Mouse (Mus musculus) inflammation-experienced regulatory T-cells, adult 6 months (primary cell): ENCODE results near the gene Lbhd2. TPM values are rescaled to one million over a fixed set of nuclear protein-coding genes. Genes with fewer than 3 reads are reported as not detected.

Source experiments
- ATAC-seq: one replicate; pipeline ENCODE4 v1.8.0; 2017
- polyA plus RNA-seq, 3 experiments: library from polyadenylated mRNA; unstranded; fragments of 100-300 nt; shearing (Covaris generic); gene quantifications; one replicate each; pipeline ENCODE4 v1.2.1; 2017

Gene Lbhd2
- polyA plus RNA-seq, 3 experiments from 2014 or later: 3.5 TPM; not detected in 2

DNA sequence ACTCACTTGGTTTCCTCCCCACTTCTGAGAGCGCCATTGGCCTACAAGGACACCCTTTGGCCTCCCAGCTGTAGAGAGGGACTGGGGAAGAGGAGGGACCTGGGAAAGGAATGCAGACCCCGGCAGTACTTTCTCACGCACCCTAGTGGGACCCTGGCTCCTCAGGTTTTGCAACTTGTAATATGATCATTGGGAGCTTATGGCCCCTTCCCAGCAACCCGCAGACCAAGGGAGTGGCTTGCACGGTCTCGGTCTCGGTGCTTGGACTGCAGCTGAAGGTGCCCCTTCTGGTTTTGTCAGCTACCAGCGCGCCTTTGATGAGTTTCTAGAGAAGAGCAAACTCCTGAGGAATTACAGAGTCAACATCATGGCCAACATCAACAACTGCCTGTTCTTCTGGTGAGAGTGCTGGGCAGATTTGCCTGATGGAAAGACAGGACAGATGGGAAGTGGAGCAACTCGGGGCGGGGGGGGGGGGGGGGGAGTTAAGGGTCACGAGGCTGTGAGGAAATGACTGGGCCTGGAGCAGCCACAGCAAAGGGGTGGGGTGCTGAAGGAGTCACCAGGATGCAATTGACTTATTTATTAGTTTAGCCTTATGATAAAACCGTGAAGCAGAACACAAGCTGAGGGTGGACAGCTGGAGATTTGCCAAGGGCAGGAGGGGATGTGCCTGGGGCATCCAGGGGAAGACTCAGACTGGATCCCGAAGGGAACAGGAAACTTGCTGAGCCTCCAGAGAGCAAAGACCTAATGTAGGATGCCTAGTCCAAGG is 42.5 kb downstream of the Lbhd2 start:
- no peak for ATAC-seq

DNA sequence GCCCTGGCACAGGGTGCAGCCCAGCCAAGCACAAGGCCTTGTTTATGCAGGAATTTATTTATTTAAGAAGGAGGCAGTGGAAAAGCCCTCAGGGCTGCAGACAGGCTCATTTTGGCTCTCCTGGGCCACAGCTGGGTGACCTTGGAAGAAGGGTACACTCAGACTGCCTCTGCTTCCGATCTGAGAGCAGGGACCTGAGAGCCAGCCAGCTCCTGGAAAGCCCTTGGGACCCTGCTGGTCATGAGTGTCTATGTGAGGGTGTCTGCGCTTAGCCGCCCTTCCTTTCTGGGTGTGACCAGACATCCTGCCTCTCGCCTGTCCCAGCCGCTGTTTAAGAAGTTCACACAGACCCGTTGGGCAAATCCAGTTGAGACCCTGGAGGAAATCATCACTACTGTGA is 43.8 kb downstream of the Lbhd2 start:
- ATAC-seq: no peak

DNA sequence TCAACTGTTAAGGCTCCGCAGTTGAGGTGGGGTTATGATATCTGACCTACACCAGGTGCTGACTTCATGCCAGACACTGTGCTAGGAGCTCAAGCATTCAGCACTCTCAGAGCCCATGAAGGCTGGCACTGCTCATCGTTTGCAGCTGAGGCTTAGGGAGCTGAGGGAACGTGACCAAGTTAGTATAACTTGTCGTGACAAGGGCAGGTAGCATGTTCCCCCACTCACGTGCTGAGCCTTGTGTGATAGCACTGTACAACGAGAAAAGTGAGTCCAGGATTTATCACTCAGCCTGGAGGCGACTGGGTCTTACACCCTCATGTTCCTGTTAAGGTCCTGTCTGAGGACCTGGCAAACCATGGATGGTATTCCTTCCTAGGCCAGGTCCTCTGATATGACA is 45.0 kb downstream of the Lbhd2 start:
- ATAC-seq: no peak

DNA sequence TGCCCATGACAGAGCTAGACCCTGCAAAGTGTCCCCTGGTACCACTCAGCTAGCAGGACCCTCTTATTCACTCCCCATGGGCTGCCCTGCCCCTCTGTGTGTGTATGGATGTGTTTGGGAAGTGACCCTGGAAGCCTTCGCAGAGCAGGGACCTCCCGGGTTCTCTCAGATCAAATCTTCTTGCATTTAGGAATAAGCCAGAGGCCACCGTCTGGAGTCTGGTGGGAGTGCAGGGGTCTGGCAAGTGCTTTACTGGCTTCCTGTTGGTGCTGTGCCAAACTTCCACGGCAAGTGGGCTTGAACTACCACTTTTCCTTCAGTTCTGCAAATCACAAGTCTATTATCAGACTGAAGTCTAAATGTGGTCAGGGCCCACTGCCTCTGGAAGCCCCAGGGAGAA is 47.4 kb downstream of the Lbhd2 start:
- no peak for ATAC-seq

DNA sequence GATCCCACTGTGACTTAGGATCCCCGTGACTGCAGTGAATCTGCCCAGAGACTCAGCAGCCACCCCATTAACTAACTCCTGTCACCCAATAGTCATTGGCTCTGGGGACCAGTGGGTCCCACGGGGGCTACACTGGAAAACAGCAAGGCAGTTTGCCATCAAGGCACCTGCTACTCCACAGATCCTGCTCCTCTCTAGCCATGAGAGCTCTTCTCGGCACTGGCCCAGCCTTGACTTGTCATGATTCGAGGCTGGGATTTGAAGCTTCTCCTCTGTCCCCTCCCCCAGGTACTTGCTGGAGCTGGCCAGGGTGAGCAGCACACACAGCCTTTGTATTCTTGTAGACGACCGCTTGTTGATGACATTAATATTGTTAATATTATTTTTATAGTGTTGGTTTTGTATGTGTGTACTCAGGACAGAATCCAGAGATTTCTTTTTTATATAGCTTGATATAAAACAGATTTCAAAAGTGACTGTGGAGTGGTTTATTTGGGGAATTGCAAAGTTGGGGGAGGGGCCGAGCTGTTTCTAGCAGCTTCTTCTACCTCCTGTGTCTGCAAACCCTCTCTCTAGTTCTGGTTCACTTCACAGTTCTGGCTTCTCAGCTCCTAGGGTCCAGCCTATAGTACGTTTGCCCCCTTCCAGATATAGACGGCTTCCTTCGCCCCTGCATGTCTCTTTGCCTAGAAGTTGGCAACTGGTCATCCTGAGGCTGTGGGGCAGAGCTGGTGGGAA is 48.1 kb downstream of the Lbhd2 start:
- no peak for ATAC-seq

DNA sequence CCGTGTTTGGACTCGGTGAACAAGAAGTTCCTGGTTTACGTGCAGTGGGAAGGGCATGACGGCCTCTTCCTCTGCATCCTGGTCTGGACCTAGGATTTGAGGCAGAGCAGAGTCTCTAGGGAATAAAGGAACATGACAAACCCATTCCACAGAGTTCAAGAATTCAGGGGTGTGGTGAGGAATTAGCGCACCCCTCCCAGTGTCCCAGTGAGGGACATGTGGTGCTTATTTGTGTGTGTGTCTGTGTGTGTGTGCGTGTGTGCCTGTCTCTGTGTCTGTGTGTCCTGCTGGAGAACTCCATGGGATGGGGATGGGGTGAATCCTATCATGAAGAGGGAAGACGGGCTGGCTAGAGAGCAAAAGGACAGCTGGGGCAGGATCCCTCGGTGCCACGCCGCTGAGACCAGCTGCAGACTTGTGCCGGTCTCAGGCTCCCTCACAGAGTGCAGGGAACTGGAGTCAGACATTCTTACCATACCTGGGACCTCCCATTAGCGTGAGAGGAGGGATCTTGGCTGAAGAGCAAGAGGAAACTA is 48.8 kb downstream of the Lbhd2 start:
- no peak for ATAC-seq

DNA sequence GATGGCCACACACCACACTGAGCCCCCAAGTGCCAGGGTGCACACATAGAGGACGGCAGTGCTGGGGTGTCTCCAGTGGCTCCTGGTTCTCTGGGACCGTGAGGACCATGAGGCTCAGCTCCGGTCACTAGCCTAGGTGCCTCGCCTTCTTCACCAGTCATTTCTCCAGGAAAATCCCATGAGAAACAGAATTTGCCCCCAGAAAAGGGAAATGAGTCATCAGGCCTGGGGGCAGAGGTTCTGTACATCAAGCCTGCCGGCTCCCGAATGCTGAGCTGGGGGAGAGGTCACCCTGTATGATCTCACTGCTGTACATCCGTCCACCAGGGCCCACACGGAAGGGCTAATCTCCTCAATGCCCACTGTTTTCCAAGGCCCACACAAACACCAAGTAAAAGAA is 49.3 kb downstream of the Lbhd2 start:
- ATAC-seq: no peak

DNA sequence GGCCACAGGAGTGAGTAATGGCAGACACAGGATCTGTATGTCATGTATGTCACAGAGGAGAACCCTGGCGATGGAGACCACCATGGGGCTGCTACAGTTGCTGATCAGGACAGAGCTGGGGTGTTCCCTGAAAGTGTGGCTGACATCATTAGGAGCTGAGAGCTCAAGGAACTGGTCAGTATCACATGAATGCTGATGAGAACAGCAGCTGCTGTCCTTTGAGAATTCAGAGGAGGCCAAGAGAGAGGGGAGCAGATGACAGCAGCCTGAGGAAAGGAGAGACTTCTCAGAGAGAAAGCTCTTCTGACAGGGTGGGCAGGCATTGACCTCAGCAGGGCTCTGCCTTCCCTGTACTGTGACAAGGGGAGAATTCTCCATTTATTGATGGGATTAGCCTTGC is 51.1 kb downstream of the Lbhd2 start:
- ATAC-seq: no peak

Other genes starting within 250 kb of the Lbhd2 start
- gene Traf3, start 240.4 kb upstream of the Lbhd2 start, polyA plus RNA-seq: 10 to 100 TPM; 12.6 to 15.8 (median 13.7) TPM
- 1 to 10 TPM in 2 of 3 experiments, not detected in 1; 1.4 to 1.5 TPM for gene 4930595D18Rik, start 222.3 kb upstream of the Lbhd2 start, polyA plus RNA-seq
- not detected for gene Amn, start 135.7 kb upstream of the Lbhd2 start, polyA plus RNA-seq
- 1 to 10 TPM in 1 of 3 experiments, under 1 TPM in 2; 0.19 to 1.3 (median 0.67) TPM for gene Cdc42bpb, start 29.1 kb upstream of the Lbhd2 start, polyA plus RNA-seq
- gene Exoc3l4, start 10.2 kb downstream of the Lbhd2 start, polyA plus RNA-seq: not detected
- gene Tnfaip2, start 35.7 kb downstream of the Lbhd2 start, polyA plus RNA-seq: not detected
- gene Gm266, start 79.0 kb downstream of the Lbhd2 start, polyA plus RNA-seq: not detected
- gene Eif5, start 131.2 kb downstream of the Lbhd2 start, polyA plus RNA-seq: 100 to 1,000 TPM in 2 of 3 experiments, 10 to 100 TPM in 1; 80.7 to 196 (median 189) TPM
- gene Mark3, start 167.7 kb downstream of the Lbhd2 start, polyA plus RNA-seq: 10 to 100 TPM; 16.4 to 45.8 (median 41.1) TPM